ENCODE assay signal across 8 mouse cellular contexts in genomic region chr8:121301978-121302649, GRCm38 (mm10).
A peak's percentile ranks its signal among the peaks of the same experiment; 100 is the strongest.
DNase-seq lines count a peak whose midpoint lies in the region; ATAC-seq lines count a peak whose summit lies in the region.

No protein-coding gene starts in this region.

- H3K4me1 ChIP-seq in embryonic facial prominence, embryonic 12.5 days = peaks cover 57% of the 10 kb centered on the region
- peaks cover 26% of the 10 kb centered on the region for H3K4me1 ChIP-seq in midbrain, embryonic 12.5 days

- DNase-seq in heart, adult 8-10 months (ENCODE audit: low spot score) = peak; percentile 40
- DNase-seq in heart, postnatal 14 days = no peak
- peak; percentile 57 for DNase-seq in hindlimb bud, embryonic 11.5 days (ENCODE audit: extremely low spot score, low read depth, low spot score)
- no peak for DNase-seq in adipocyte (ENCODE audit: low spot score)
- no peak for DNase-seq in layer of hippocampus, adult 11-12 months (ENCODE audit: low spot score)
- DNase-seq in frontal cortex, postnatal 14 days (ENCODE audit: low spot score in 2 of 2) = no peak

- 0 out of 2 replicates have a peak overlapping the region, but pooled peaks have one; percentile 4 for H3K9ac ChIP-seq in embryonic facial prominence, embryonic 12.5 days
- H3K9ac ChIP-seq in midbrain, embryonic 12.5 days (replicated peaks) = no peak overlapping the region

- peak overlapping the region; percentile 46 for H3K4me2 ChIP-seq in embryonic facial prominence, embryonic 12.5 days (replicated peaks)
- H3K4me2 ChIP-seq in midbrain, embryonic 12.5 days (replicated peaks) = peak overlapping the region; percentile 48

- 46% methylated on average over 10 of the region's 10 CpGs for WGBS in embryonic facial prominence, embryonic 12.5 days
- WGBS in midbrain, embryonic 12.5 days = 79% methylated on average over 10 of the region's 10 CpGs

- H3K9me3 ChIP-seq in embryonic facial prominence, embryonic 12.5 days = no peaks in the 10 kb centered on the region
- no peaks in the 10 kb centered on the region for H3K9me3 ChIP-seq in midbrain, embryonic 12.5 days

- no peaks in the 10 kb centered on the region for H3K36me3 ChIP-seq in embryonic facial prominence, embryonic 12.5 days
- H3K36me3 ChIP-seq in midbrain, embryonic 12.5 days = no peaks in the 10 kb centered on the region

- H3K4me3 ChIP-seq in embryonic facial prominence, embryonic 12.5 days = 0 out of 2 replicates have a peak overlapping the region, but pooled peaks have one; percentile 7
- H3K4me3 ChIP-seq in midbrain, embryonic 12.5 days = no peak overlapping the region

- H3K27ac ChIP-seq in embryonic facial prominence, embryonic 12.5 days = peak overlapping the region; percentile 92
- H3K27ac ChIP-seq in midbrain, embryonic 12.5 days (replicated peaks) = peak overlapping the region; percentile 60

- no peak for ATAC-seq in embryonic facial prominence, embryonic 12.5 days (ENCODE audit: insufficient number of reproducible peaks, insufficient read depth, low FRiP score, low TSS enrichment)
- ATAC-seq in midbrain, embryonic 12.5 days (ENCODE audit: low FRiP score, low read depth) = no peak

- H3K27me3 ChIP-seq in embryonic facial prominence, embryonic 12.5 days = 0 out of 2 replicates have a peak, but pooled peaks cover 18% of the 10 kb centered on the region
- peaks cover 26% of the 10 kb centered on the region for H3K27me3 ChIP-seq in midbrain, embryonic 12.5 days

- intact Hi-C loops in heart, postnatal 14 days (cut with DNase I) = no loop called here

Comparison
In these comparisons a context has a peak if more than half of its experiments do, and no peak if none do; other contexts are left out.
1. DNase-seq: peak in heart, adult 8-10 months (single experiment) and hindlimb bud, embryonic 11.5 days (single experiment); none in heart, postnatal 14 days (0 of 2), adipocyte (single experiment), layer of hippocampus, adult 11-12 months (single experiment) and frontal cortex, postnatal 14 days (0 of 2).